Mouse (Mus musculus) right cerebral cortex, postnatal 4 days (tissue): ENCODE measurements around the gene D17Wsu92e.
A peak's percentile ranks its signal among the peaks of the same experiment; 100 is the strongest.
"Not testable (repeated sequence)": the region's sequence is repeated elsewhere in the genome, so short reads cannot be mapped to it uniquely, and the experiment has no call there.

Experiments
- DNase-seq: peaks from one replicate; pipeline ENCODE4 v3.0.0-alpha.2; 2022

D17Wsu92e gene

GRCm38 (mm10) chr17:27820568-27821406, at the start of gene D17Wsu92e:
Gene D17Wsu92e (minus strand): TSS chr17:27820648.
- DNase-seq: peak; percentile 97

GRCm38 (mm10) chr17:27866737-27867136, 46.3 kb upstream of the D17Wsu92e start:
- no peak for DNase-seq

GRCm38 (mm10) chr17:27865461-27865860, 45.0 kb upstream of the D17Wsu92e start:
- DNase-seq: no peak

GRCm38 (mm10) chr17:27859131-27859530, 38.7 kb upstream of the D17Wsu92e start:
- no peak for DNase-seq

- no peak for DNase-seq
Measured at GRCm38 (mm10) chr17:27857649-27858475, 37.4 kb upstream of the D17Wsu92e start.

GRCm38 (mm10) chr17:27856798-27857648, 36.6 kb upstream of the D17Wsu92e start:
- DNase-seq: peak; percentile 48

GRCm38 (mm10) chr17:27856265-27856797, 35.9 kb upstream of the D17Wsu92e start, which contains the start of gene Uhrf1bp1:
Gene Uhrf1bp1 (plus strand): TSS chr17:27856441.
- DNase-seq: peak; percentile 85

- DNase-seq: no peak
Measured at GRCm38 (mm10) chr17:27851076-27851475, 30.6 kb upstream of the D17Wsu92e start.

- DNase-seq: no peak
Measured at GRCm38 (mm10) chr17:27848351-27848750, 27.9 kb upstream of the D17Wsu92e start.

- peak; percentile 90 for DNase-seq
Measured at GRCm38 (mm10) chr17:27839469-27840252, 19.2 kb upstream of the D17Wsu92e start.

GRCm38 (mm10) chr17:27837850-27838249, 17.4 kb upstream of the D17Wsu92e start, which contains the start of gene Snrpc:
Gene Snrpc (plus strand): TSS chr17:27838150.
- not testable (repeated sequence) for DNase-seq

GRCm38 (mm10) chr17:27830411-27830810, 10.0 kb upstream of the D17Wsu92e start:
- no peak for DNase-seq

GRCm38 (mm10) chr17:27827511-27827910, 7.1 kb upstream of the D17Wsu92e start:
- no peak for DNase-seq

GRCm38 (mm10) chr17:27826908-27827383, 6.5 kb upstream of the D17Wsu92e start:
- no peak for DNase-seq

GRCm38 (mm10) chr17:27825984-27826905, 5.8 kb upstream of the D17Wsu92e start:
- DNase-seq: peak; percentile 45

- DNase-seq: no peak
Measured at GRCm38 (mm10) chr17:27825539-27825938, 5.1 kb upstream of the D17Wsu92e start.

GRCm38 (mm10) chr17:27824941-27825340, 4.5 kb upstream of the D17Wsu92e start:
- DNase-seq: no peak

- no peak for DNase-seq
Measured at GRCm38 (mm10) chr17:27823142-27823905, 2.9 kb upstream of the D17Wsu92e start.
